ENCODE assay signal across 22 mouse cellular contexts in the genomic region with DNA sequence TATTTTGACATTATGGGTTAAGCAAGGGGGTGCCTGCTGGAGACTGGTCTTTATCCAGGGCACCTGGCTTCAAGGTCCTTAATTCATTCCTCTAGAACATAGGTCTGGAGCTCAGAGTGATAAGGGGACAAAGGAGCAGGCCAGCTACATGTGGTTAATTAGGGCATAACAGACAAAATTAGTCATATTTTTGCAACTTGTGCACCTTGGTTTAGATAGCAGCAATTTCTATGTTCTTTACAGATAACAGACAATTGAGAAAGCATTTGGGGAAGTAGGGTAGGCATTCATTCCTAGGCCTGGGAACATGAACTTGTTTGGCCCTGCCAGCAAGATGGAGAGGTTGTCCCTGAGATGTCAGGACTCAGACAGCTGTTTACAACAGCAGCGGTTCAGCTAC. TPM values are rescaled to one million over a fixed set of nuclear protein-coding genes. Genes with fewer than 3 reads are reported as not detected.
DNase-seq lines count a peak whose midpoint lies in the region; ATAC-seq and TF ChIP-seq lines count a peak whose summit lies in the region.
"Had no signal": no experiment of that assay in that cellular context is flagged by ENCODE, and none has a peak within 500 bp of the region (broad histone marks: within the 10 kb centered on the region; RNA-seq: fewer than 3 reads in every experiment).

No protein-coding gene starts in this region.

- TF ChIP-seq RAD21 in CH12.LX (IDR thresholded peaks at IDR 0.05; ENCODE audit: low read depth, low read length), result no peak

- H3K9me3 ChIP-seq in CH12.LX (replicated peaks; ENCODE audit: low read length), result peaks cover 4% of the 10 kb centered on the region
- 0 out of 2 replicates have a peak, but pooled peaks cover 4% of the 10 kb centered on the region for H3K9me3 ChIP-seq in stomach, postnatal 0 days (ENCODE audit: control insufficient read depth, low read length)
- H3K9me3 ChIP-seq: embryonic facial prominence, embryonic 13.5 days; embryonic facial prominence, embryonic 15.5 days; forebrain, embryonic 15.5 days had no signal

- no peak for ATAC-seq in stomach, postnatal 0 days (ENCODE audit: low FRiP score, low TSS enrichment)
- ATAC-seq: CD4-positive, CD25-positive, alpha-beta regulatory T cell, adult 4 months; forebrain, embryonic 13.5 days; forebrain, embryonic 15.5 days; forebrain, postnatal 0 days had no signal

- TF ChIP-seq CTCF in CH12.LX (conservative IDR thresholded peaks at IDR 0.05 in 1 of 2, IDR thresholded peaks at IDR 0.05 in 1 of 2; ENCODE audit: low read depth in 2 of 2, low read length in 2 of 2), result no peak
- TF ChIP-seq CTCF in stomach, postnatal 0 days (IDR thresholded peaks at IDR 0.05; ENCODE audit: low read depth), result no peak

- dilution Hi-C loops in CH12.LX (cut with MboI; ENCODE audit: extremely low pct_ligation_motif_present, extremely low pct_unique_long_range_greater_than_20kb, low sequenced_read_pairs), result no loop called here

- in situ Hi-C loops in CH12.LX (cut with MboI; ENCODE audit: low pct_ligation_motif_present, low pct_unique_long_range_greater_than_20kb, low sequenced_read_pairs), result no loop called here

- H3K9ac ChIP-seq in CH12.LX (ENCODE audit: insufficient read depth, low read depth), result no peak overlapping the region
- H3K9ac ChIP-seq in stomach, postnatal 0 days (ENCODE audit: low read length), result no peak overlapping the region
- H3K9ac ChIP-seq: embryonic facial prominence, embryonic 13.5 days; embryonic facial prominence, embryonic 15.5 days; forebrain, embryonic 13.5 days; forebrain, embryonic 15.5 days; forebrain, postnatal 0 days had no signal

- H3K36me3 ChIP-seq in CH12.LX (replicated peaks in 1 of 2; ENCODE audit: control insufficient read depth in 1 of 2, insufficient read depth in 1 of 2, low read length in 1 of 2), result no peaks in the 10 kb centered on the region
- H3K36me3 ChIP-seq in stomach, postnatal 0 days (ENCODE audit: control insufficient read depth, insufficient read depth, low read length), result no peaks in the 10 kb centered on the region
- H3K36me3 ChIP-seq: embryonic facial prominence, embryonic 13.5 days; embryonic facial prominence, embryonic 15.5 days; forebrain, embryonic 15.5 days had no signal

- no peak overlapping the region for H3K4me2 ChIP-seq in CH12.LX (ENCODE audit: insufficient read depth, low read depth, poor library complexity, severe bottlenecking)
- no peak overlapping the region for H3K4me2 ChIP-seq in stomach, postnatal 0 days (replicated peaks; ENCODE audit: low read depth)
- H3K4me2 ChIP-seq: embryonic facial prominence, embryonic 13.5 days; embryonic facial prominence, embryonic 15.5 days; forebrain, embryonic 13.5 days; forebrain, embryonic 15.5 days had no signal

- H3K79me2 ChIP-seq in CH12.LX (replicated peaks; ENCODE audit: control insufficient read depth, extremely low read depth, insufficient read depth, poor library complexity, severe bottlenecking), result no peaks in the 10 kb centered on the region

- H3K4me1 ChIP-seq in CH12.LX (ENCODE audit: control insufficient read depth in 1 of 2, insufficient read depth in 2 of 2), result peaks cover 0 to 8% of the 10 kb centered on the region in 2 experiments; a peak in 1 of 4 replicates
- no peaks in the 10 kb centered on the region for H3K4me1 ChIP-seq in stomach, postnatal 0 days (replicated peaks; ENCODE audit: control insufficient read depth, insufficient read depth)
- H3K4me1 ChIP-seq: embryonic facial prominence, embryonic 13.5 days; embryonic facial prominence, embryonic 15.5 days; forebrain, embryonic 13.5 days; forebrain, embryonic 15.5 days had no signal

- 65% methylated on average over 1 of the region's 1 CpGs for WGBS in stomach, postnatal 0 days

- no peak for TF ChIP-seq EP300 in CH12.LX (IDR thresholded peaks at IDR 0.05; ENCODE audit: low read length)
- TF ChIP-seq EP300 in stomach, postnatal 0 days (optimal IDR thresholded peaks at IDR 0.05), result no peak

- DNase-seq in adrenal gland, postnatal 14 days, result peak; percentile 21
- no peak for DNase-seq in adrenal gland, adult 8-10 months
- DNase-seq in CH12.LX (ENCODE audit: extremely low read depth) (peak; percentile 11), MEL-GATA-1-ER (ENCODE audit: extremely low read depth, low read depth) (peak; percentile 86)
- DNase-seq in thymus, adult 18-20 months, result no peak
- no peak for DNase-seq in stomach, postnatal 0 days (ENCODE audit: low spot score)
- DNase-seq: adrenal gland, postnatal 10 days; B cell, adult 2 months; cerebellum, adult 11 months; cerebellum, adult 18-20 months; cerebellum, adult 8-10 months; cerebellum, adult 9-11 months; cerebellum, postnatal 14 days; cerebellum, postnatal 36 days; embryo, embryonic 11 days; forebrain, postnatal 0 days had no signal

- TF ChIP-seq POLR2A in CH12.LX (IDR thresholded peaks at IDR 0.05; ENCODE audit: low read depth, low read length), result no peak

- H3K27me3 ChIP-seq in CH12.LX (replicated peaks), result no peaks in the 10 kb centered on the region
- no peaks in the 10 kb centered on the region for H3K27me3 ChIP-seq in stomach, postnatal 0 days (ENCODE audit: control insufficient read depth, insufficient read depth, low read length)
- H3K27me3 ChIP-seq: embryonic facial prominence, embryonic 13.5 days; embryonic facial prominence, embryonic 15.5 days; forebrain, embryonic 13.5 days; forebrain, embryonic 15.5 days had no signal

- H3K4me3 ChIP-seq in CH12.LX (replicated peaks in 1 of 3; ENCODE audit: low read depth in 2 of 3, low read length in 2 of 3, poor library complexity in 1 of 3), result no peak overlapping the region
- H3K4me3 ChIP-seq in stomach, postnatal 0 days (ENCODE audit: low read depth, low read length), result no peak overlapping the region
- H3K4me3 ChIP-seq: embryonic facial prominence, embryonic 13.5 days; embryonic facial prominence, embryonic 15.5 days; erythroblast, embryonic 14.5 days; forebrain, embryonic 13.5 days; forebrain, embryonic 15.5 days had no signal

- H3K27ac ChIP-seq in CH12.LX (ENCODE audit: insufficient read depth, low read depth), result no peak overlapping the region
- H3K27ac ChIP-seq in stomach, postnatal 0 days (replicated peaks), result no peak overlapping the region
- H3K27ac ChIP-seq: embryonic facial prominence, embryonic 13.5 days; embryonic facial prominence, embryonic 15.5 days; forebrain, embryonic 13.5 days; forebrain, embryonic 15.5 days had no signal

TF ChIP-seq in CH12.LX, 34 proteins besides CTCF, POLR2A, EP300 and RAD21:
- TF ChIP-seq HCFC1 (IDR thresholded peaks at IDR 0.05; ENCODE audit: low read depth, low read length) (no peak), BHLHE40 (IDR thresholded peaks at IDR 0.05; ENCODE audit: low read depth, low read length) (no peak), IRF4 (IDR thresholded peaks at IDR 0.05; ENCODE audit: low read depth, low read length) (no peak), MEF2A (IDR thresholded peaks at IDR 0.05; ENCODE audit: borderline replicate concordance, low read depth, low read length) (no peak), TCF12 (IDR thresholded peaks at IDR 0.05; ENCODE audit: low read depth, low read length) (no peak), MAX (IDR thresholded peaks at IDR 0.05; ENCODE audit: low read length) (no peak), ZKSCAN1 (IDR thresholded peaks at IDR 0.05; ENCODE audit: borderline replicate concordance, low read depth, low read length) (no peak), CHD1 (IDR thresholded peaks at IDR 0.05; ENCODE audit: low read depth, low read length) (no peak), JUN (IDR thresholded peaks at IDR 0.05; ENCODE audit: insufficient read depth, low read depth, low read length) (no peak), CHD2 (IDR thresholded peaks at IDR 0.05; ENCODE audit: low read length) (no peak), ZMIZ1 (IDR thresholded peaks at IDR 0.05; ENCODE audit: low read depth, low read length) (no peak), NRF1 (IDR thresholded peaks at IDR 0.05; ENCODE audit: low read depth, low read length) (no peak), MXI1 (IDR thresholded peaks at IDR 0.05; ENCODE audit: low read depth, low read length) (no peak)

RNA-seq across cellular contexts. Expression of a gene that starts 54.2 kb away (rescaled TPM):
- 20.8 and 21.2 TPM in 2 replicates for total RNA-seq in adrenal gland, postnatal 14 days (2021)
- 10 to 100 TPM; 17.4 to 21.0 (median 19.7) TPM for total RNA-seq in adrenal gland, adult 8-10 months (2022)
- 5.9 and 7.2 TPM in 2 replicates for total RNA-seq in CH12.LX (2012; rRNA removed)
- total RNA-seq in CH12.LX (2014; rRNA removed), result 16.8 and 21.4 TPM in 2 replicates
- 22.0 and 25.1 TPM in 2 replicates for polyA plus RNA-seq in CH12.LX (2012; ENCODE audit: insufficient read length, low read depth)
- 9.9 and 12.8 TPM in 2 replicates for polyA plus RNA-seq in stomach, postnatal 0 days (2015; fragmentation: Nextera tagmentation; extraction: Ambion mirVana)

Comparison
In these comparisons a context has a peak if more than half of its experiments do, and no peak if none do; other contexts are left out.
1. DNase-seq: peak in adrenal gland, postnatal 14 days (single experiment), CH12.LX (single experiment) and MEL-GATA-1-ER (single experiment); none in adrenal gland, adult 8-10 months (single experiment), thymus, adult 18-20 months (0 of 2) and stomach, postnatal 0 days (single experiment).